Mouse (Mus musculus): ENCODE data around the gene Gm28042.

Gm28042 gene

DNA sequence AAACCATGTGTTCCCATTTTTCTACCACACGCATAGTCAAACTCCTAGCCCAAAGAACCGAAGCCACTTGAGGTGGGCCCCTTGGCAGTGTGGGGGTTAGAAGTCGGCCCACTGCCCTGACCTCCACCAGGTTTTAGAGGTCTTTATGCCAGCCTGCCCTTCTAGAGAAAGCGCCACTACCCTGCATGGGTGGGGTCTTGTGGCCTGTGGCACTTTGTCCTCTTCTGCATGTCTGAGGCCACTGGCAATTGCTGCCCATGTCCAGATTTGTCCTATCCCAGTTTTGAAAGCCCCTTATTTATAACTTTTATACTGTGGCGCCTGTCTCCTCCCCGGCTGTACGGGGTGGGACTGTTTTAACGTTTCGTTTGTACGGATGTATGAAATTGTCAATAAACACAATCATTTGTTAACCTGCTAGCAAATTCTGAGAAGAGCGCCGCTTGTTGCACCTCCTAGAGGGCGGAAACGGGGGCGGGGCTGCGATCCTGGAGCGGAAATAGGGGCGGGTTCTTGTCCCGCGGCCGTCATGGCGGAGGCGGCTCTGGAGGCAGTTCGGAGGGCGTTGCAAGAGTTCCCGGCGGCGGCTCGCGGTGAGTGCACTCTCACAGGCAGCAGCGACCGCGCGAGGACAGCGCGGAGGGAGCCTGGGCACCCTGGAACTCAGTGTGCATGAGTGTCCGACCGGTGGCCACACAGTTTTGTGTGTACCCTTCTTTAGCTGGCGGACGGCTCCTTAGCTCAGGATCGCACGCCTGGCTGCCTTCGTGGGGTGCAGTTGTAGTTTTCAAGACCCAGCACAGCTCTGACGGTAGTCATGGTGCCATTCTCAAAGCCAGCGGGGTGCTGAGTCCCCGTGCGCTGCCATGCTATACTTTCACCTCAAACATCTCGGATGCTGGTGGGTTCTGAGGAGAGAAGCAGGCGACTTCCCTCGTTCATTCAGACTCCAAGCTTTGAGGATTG, at the start of gene Gm28042, which contains the start of gene Jmjd7:
Gene Gm28042 (plus strand): TSS at position 510 of the 966 bp plus-strand sequence.
Gene Jmjd7 (plus strand): TSS at position 500 of the 966 bp plus-strand sequence.
- peak; percentile 40 for DNase-seq (ENCODE audit: extremely low read depth, low read depth, low spot score)

- no peak for DNase-seq (ENCODE audit: extremely low read depth, low read depth, low spot score)
Measured at GRCm38 (mm10) chr2:119980343-119980986, 46.8 kb upstream of the Gm28042 start.

GRCm38 (mm10) chr2:119981631-119982030, 45.7 kb upstream of the Gm28042 start:
- no peak for DNase-seq (ENCODE audit: extremely low read depth, low read depth, low spot score)

DNA sequence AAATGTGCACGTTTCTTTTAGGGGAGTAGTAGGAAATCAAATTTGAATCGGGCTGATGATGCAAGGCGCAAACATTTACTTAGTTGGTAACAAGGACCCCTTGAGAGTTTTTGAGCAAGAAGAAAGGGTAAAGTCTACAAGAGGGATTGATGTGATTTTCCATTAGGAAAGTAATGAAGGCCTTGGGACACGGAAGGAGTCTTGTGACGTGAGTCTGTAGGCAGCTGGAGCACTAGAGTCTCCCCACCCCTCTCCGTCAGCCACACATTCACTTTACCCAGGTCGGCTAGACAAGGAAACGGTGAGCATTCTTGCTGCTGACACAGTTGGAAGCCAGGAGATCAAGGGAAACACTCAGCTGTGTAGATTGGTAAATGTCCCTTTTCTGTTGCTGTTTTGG, 41.4 kb upstream of the Gm28042 start:
- no peak for DNase-seq (ENCODE audit: extremely low read depth, low read depth, low spot score)

DNA sequence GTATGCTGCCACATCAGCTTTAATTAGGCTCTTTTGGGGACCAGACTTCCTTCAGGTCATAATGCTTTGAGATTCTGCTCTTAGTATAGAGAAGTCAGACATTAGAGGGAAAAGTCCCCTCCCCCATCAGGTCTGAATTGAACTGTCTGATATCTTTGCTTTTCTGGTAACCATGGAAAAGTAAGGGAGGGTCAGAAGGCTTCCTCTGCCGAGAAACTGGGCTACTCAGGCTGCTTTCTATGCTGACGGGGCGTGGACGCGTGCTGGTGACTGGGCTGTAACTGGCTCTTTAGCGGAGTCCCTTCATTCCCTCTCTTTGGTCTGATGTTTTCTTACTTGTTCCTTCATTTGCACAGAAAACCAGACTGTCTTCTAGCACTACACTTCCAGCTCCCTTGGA, 40.9 kb upstream of the Gm28042 start:
- DNase-seq (ENCODE audit: extremely low read depth, low read depth, low spot score), result no peak

DNA sequence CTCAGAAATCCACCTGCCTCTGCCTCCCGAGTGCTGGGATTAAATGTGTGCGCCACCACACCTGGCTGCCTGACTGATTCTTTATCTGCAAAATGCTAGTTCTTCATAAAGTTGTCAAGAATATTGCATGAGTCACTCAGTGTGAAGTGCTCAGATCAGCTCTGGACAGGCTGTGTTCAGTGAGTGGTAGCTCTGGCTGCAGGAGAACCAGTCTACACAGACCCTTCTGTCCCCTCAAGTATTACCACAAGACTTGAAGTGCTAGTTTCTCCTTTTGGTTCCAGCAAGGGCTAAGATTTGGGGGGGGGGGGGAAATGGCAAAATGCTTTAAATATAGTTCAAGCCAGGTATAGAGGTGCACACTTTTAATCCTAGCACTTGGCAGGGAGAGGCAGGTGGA, 39.9 kb upstream of the Gm28042 start:
- no peak for DNase-seq (ENCODE audit: extremely low read depth, low read depth, low spot score)

- no peak for DNase-seq (ENCODE audit: extremely low read depth, low read depth, low spot score)
Measured at GRCm38 (mm10) chr2:119988952-119989351, 38.3 kb upstream of the Gm28042 start.

DNA sequence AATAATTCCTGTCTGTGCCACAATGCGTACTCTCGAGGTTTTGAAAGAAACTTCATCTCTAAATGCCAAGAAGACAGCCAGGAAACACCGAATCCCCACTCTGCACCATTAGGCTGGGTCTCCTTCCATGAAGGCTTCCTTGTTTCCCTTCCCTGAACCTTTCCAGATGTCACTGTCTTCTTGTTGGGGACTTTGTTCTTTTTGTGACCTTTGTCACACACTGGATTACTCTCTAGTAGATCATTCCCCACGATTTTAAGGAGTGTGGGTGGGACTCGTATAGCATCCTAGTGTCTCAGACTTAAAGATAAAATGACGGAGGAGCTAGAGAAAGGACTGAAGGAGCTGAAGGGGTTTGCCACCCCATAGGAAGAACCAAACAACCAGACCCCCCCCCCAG, 36.4 kb upstream of the Gm28042 start:
- no peak for DNase-seq (ENCODE audit: extremely low read depth, low read depth, low spot score)

DNA sequence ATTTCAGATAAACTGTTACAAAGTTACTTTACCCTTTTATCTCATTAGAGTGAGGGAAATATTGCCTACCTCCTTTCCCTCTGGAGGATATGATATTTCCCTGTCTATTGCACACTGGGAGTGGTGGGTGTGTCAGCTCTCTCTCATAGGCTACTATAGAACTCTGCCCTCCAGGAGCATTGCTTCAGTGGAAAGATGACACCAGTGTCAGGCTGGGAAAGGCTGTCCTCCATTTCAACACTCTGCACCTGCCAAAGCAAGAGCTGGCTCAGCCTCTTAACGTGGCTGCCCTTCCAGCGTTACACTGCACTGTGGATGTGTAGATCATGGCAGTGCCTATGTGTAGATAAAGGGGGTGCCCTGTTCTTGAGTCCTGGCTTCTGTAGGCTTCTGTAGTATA, 34.9 kb upstream of the Gm28042 start:
- peak; percentile 55 for DNase-seq (ENCODE audit: extremely low read depth, low read depth, low spot score)

DNA sequence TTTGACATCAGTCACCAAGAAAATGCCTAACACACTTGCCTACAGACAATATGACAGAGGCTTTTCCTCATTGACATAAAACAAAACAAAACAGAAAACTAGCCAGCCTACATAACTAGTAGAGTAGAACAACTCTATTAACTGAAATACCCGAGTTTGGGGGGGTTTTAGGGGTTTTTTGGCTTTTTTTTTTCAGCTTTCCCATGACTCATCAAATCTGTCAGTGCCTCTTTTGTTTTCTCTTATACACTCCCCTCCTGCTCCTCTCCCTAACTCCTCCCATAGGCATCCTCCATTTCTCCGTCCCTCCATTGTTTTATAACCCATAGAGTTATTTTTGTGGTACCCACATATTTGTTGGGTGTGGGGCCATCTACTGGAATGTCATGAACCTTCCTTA, 33.8 kb upstream of the Gm28042 start:
- DNase-seq (ENCODE audit: extremely low read depth, low read depth, low spot score), result no peak

- DNase-seq (ENCODE audit: extremely low read depth, low read depth, low spot score), result no peak
Measured at GRCm38 (mm10) chr2:119994839-119995238, 32.5 kb upstream of the Gm28042 start.

GRCm38 (mm10) chr2:119995391-119996281, 31.7 kb upstream of the Gm28042 start:
- peak; percentile 68 for DNase-seq (ENCODE audit: extremely low read depth, low read depth, low spot score)

GRCm38 (mm10) chr2:119997354-119997753, 29.9 kb upstream of the Gm28042 start:
- DNase-seq (ENCODE audit: extremely low read depth, low read depth, low spot score), result no peak

DNA sequence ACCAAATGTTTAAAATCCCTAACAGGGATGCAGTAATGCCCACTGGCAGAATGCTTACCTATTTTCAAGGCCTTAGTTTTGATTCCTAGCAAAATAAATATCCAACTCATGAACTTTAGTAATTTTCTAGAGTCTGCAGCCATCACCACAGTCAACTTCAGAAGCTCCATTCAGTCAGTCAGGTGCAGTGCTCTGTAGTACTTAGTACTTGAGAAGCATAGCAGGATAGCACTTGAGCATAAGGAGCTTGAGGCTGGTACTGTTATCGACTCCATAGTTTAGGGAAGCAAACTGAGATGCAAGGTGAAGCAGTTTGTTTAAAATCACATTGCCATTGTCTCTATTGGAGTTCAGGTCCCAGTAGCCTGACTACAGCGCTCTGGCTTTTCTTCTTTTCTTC, 27.6 kb upstream of the Gm28042 start:
- no peak for DNase-seq (ENCODE audit: extremely low read depth, low read depth, low spot score)

DNA sequence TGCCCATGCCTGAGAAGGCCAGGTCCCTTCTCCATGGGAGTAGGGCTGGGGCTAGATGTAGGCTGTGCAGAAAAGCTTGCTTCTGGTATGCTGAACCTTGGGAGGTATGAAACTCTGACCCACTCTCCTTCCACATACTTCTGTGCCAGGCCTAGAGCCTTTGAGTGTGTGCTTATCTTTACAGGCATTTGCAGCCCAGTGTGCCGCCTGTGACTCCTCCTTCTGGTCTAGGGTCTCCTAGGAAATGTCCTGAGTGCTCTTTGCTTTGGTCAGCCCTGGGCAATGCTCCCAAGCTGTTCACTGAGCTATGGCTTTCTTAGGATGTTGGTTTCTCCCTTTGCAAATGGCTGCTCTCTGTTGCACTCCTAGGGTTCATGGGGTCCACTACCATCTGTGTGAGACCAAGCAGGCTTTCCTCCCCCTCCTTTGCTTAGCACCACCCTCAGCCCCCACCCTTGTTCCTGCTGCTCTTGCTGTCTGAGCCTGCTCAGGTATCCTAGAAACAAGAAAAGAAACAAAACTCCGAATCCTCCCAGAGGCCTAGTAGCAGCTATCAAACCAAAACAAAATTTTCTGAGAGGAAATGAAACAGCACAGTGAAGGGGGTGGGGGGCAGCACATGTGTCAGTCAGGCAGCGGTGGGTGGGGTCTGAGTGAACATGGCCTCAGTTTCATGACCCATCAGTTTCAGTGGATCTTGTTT, 26.3 kb upstream of the Gm28042 start:
- no peak for DNase-seq (ENCODE audit: extremely low read depth, low read depth, low spot score)

- DNase-seq (ENCODE audit: extremely low read depth, low read depth, low spot score), result no peak
Measured at GRCm38 (mm10) chr2:120001956-120002355, 25.3 kb upstream of the Gm28042 start.

- no peak for DNase-seq (ENCODE audit: extremely low read depth, low read depth, low spot score)
Measured at GRCm38 (mm10) chr2:120003970-120004369, 23.3 kb upstream of the Gm28042 start.

DNA sequence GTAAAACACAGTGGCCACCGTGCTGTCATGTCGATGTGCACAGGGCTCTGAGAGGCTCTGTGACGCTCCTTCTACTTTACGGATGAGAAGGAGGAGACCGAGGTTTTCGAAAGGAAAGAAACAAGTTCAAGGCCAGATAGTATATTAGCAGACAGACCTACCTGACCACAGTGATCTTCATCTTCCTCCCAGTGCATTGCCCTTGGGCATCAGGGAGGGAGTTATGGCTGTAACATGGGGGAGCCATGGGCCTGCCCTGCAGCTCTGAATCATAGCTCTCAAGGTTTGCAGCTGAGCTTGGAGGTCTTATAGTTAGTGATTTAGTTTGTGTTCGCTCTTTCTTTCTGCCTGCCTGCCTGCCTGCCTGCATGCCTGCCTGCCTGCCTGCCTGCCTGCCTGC, 20.6 kb upstream of the Gm28042 start:
- no peak for DNase-seq (ENCODE audit: extremely low read depth, low read depth, low spot score)

DNA sequence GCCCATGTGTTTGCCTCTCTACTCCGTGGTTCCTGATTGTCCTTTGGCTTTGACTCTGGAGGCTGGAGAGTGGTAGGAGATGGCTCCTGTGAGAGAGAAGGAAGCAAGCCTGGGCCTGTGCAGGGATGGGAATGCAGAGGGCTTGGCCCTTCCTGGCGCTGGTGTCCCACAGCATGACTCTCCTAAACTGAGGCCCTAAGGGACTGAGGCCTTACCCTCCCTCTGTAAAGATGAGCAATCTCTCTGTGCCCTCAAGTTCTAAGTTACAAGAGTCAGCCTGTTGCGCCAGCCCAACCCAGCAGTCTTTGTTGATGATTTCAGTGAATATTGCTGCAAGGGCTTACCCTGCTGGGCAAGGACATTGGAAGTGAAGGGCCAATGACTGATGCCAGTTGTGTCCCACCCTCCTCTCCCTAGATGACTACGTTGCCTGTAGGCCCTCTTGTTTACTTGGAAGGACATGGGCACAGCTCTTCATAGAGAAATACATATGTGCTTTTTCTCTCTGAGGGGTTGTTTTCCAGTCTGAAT, 19.5 kb upstream of the Gm28042 start:
- DNase-seq (ENCODE audit: extremely low read depth, low read depth, low spot score), result peak; percentile 80

GRCm38 (mm10) chr2:120008672-120009071, 18.6 kb upstream of the Gm28042 start:
- no peak for DNase-seq (ENCODE audit: extremely low read depth, low read depth, low spot score)
